Mouse (Mus musculus) fibroblast of lung, adult 2 months (primary cell): Measurements from ENCODE around the gene Krtap4-13.
"Not testable (repeated sequence)": the region's sequence is repeated elsewhere in the genome, so short reads cannot be mapped to it uniquely, and the experiment has no call there.

ENCODE experiments used
- DNase-seq: peaks from one replicate; pipeline ENCODE4 v3.0.0-alpha.2; 2011; ENCODE audit warnings: low read depth

The Krtap4-13 gene

DNA sequence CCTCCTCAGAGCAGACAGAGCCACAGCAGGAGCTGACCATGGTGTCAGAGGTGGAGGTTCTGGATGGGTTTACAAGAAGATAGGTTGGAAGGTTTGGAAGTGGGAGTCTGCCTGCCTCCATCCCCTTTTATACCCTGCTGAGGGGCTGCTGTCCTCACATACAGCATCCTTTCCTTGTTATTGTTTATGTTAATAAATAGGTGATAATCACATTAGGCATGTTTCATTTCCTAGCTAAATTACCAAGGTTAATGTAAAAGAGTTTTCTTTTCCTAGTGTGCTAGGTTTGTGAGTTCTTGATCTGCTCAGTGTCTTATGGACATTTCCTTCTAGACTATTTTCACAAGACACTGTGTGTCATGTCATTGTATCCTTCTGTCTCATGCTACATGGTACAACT lies at the start of gene Krtap4-13:
Krtap4-13 (minus strand) TSS at position 101 of the 400 bp plus-strand sequence.
- not testable (repeated sequence) for DNase-seq

GRCm38 (mm10) chr11:99858761-99859160 lies 49.1 kb upstream of the Krtap4-13 start:
- no peak for DNase-seq

DNA sequence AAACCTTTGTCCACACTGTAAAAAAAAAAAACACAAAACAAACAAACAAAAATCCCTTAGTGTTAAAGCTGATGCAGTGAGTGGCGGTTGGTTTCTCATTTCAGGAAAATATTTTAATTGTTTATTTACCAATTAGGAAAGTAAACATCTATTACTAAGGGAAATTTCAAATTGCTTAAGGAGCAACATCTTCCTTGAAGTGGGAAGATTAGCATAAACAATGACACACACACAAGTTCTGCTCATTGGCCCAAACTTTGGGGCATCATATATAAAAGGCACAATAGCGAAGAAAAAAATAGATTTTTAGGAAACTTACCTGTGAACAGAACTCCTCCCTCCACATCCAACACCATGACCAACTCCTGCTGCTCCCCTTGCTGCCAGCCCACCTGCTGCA lies 47.9 kb upstream of the Krtap4-13 start, which contains the start of gene Gm11568:
Gm11568 (plus strand) TSS at position 301 of the 400 bp plus-strand sequence.
- no peak for DNase-seq

DNA sequence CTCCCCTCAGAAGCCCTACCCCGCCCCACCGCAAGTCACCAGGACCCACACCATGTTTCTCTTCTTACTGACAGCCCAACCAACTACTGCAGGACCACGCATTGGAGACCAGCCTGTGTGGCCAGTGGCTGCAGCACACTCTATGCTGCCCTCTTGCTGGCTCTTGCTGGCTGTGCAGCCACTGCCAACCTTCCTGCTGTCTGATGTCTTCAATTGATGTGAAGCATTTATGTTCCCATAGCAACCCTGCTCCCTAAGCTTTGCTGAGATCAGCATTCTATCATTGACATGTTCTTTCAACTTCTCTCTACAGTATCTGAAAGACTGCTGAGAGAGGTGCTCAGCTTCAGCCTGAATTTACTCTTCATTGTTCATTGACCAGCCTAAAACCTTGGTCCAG lies 44.4 kb upstream of the Krtap4-13 start:
- no peak for DNase-seq

- no peak for DNase-seq
Observed at GRCm38 (mm10) chr11:99851508-99851907, 41.8 kb upstream of the Krtap4-13 start, which contains the start of gene Krtap4-16. Krtap4-16 (minus strand) TSS chr11:99851608.

- DNase-seq = no peak
Observed at GRCm38 (mm10) chr11:99846746-99847145, 37.1 kb upstream of the Krtap4-13 start.

GRCm38 (mm10) chr11:99842185-99842584 lies 32.5 kb upstream of the Krtap4-13 start:
- no peak for DNase-seq

GRCm38 (mm10) chr11:99837966-99838365 lies 28.3 kb upstream of the Krtap4-13 start, which contains the start of gene 2300003K06Rik:
2300003K06Rik (minus strand) TSS chr11:99838066.
- DNase-seq = no peak

DNA sequence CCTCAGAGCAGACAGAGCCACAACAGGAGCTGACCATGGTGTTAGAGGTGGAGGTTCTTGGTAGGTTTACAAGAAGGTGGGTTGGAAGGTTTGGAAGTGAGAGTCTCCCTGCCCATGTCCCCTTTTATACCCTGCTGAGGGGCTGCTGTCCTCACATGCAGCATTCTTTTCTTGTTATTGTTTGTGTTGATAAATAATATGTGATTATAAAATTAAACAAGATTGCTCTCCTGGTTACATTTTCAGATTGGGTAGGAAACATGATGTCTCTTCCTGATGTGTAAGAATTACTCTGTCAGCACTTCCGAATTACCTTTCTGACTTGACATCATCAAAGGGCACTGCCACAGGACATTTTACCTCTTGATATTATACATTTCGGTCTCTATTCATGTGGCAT lies 5.9 kb upstream of the Krtap4-13 start, which contains the start of gene Gm11564:
Gm11564 (minus strand) TSS at position 101 of the 400 bp plus-strand sequence.
- not testable (repeated sequence) for DNase-seq

GRCm38 (mm10) chr11:99804346-99804745 lies 5.3 kb downstream of the Krtap4-13 start, which contains the start of gene Gm11554:
Gm11554 (minus strand) TSS chr11:99804446.
- DNase-seq = not testable (repeated sequence)

- DNase-seq = not testable (repeated sequence)
Observed at GRCm38 (mm10) chr11:99798832-99799231, 10.9 kb downstream of the Krtap4-13 start, which contains the start of gene Gm11569. Gm11569 (minus strand) TSS chr11:99798932.

DNA sequence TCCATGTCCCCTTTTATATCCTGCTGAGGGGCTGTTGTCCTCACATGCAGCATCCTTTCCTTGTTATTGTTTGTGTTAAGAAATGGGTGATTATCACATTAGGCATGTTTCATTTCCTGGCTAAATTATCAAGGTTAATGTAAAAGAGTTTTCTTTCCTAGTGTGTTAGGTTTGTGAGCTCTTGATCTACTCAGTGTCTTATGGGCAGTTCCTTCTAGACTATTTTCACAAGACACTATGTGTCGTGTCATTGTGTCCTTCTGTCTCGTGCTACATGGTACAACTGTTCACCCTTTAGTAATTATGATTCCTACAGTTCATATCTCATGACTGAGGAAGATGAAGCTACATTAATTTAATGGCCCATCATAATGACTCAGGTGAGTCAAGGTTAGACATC lies 16.3 kb downstream of the Krtap4-13 start, which contains the start of gene Gm11596:
Gm11596 (minus strand) TSS at position 101 of the 400 bp plus-strand sequence.
- no peak for DNase-seq

DNA sequence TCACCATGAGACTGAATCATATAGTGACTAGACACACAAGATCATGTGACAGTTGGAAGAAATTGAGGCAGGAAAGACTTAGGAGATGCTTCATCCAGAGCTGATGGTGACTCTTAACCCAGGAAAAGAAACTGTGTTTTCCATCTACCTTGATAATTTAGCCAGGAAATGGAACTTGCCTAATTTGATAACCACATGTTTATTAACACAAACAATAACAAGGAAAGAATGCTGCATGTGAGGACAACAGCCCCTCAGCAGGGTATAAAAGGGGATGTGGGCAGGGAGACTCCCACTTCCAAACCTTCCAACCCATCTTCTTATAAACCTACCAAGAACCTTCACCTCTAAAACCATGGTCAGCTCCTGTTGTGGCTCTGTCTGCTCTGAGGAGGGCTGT lies 24.8 kb downstream of the Krtap4-13 start, which contains the start of gene Krtap4-9:
Krtap4-9 (plus strand) TSS at position 301 of the 400 bp plus-strand sequence.
- not testable (repeated sequence) for DNase-seq

DNA sequence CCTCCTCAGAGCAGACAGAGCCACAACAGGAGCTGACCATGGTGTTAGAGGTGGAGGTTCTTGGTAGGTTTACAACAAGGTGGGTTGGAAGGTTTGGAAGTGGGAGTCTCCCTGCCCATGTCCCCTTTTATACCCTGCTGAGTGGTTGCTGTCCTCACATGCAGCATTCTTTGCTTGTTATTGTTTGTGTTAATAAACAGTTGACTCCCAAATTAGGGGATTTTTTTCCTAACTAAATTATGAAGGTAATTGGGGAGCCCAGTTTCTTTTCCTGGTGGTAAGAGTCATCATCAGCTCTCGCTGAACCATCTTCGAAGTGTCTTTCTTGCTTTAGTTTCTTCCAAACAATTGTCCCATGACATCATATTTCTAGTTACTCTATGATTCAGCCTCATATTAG lies 29.1 kb downstream of the Krtap4-13 start, which contains the start of gene Krtap4-8:
Krtap4-8 (minus strand) TSS at position 101 of the 400 bp plus-strand sequence.
- no peak for DNase-seq

DNA sequence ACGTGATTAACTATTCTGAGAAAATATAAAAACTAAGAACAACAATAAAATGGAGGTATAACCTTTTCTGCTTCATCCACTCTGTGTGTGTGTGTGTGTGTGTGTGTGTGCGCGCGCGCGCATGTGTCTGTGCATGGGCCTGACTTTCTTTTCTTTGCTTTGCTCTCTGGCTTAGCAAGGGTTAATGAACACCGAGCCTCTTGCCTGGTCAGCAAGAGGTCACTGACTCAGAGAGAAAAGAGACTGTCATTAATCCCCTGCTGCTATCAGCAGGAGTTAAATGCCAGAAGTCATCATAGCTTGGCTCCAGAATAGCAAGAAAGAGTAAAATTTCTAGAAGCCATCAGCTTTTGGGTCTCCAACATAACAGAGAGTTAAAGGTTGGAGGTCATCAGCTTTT lies 31.3 kb downstream of the Krtap4-13 start:
- no peak for DNase-seq

- DNase-seq = not testable (repeated sequence)
Observed at GRCm38 (mm10) chr11:99772813-99773212, 36.9 kb downstream of the Krtap4-13 start, which contains the start of gene Gm11595. Gm11595 (minus strand) TSS chr11:99772913.

- no peak for DNase-seq
Observed at GRCm38 (mm10) chr11:99768410-99768809, 41.3 kb downstream of the Krtap4-13 start.
